Mouse (Mus musculus) stomach, postnatal 0 days (tissue): ENCODE data around the gene Impg1. TPM values are rescaled to one million over a fixed set of nuclear protein-coding genes. Genes with fewer than 3 reads are reported as not detected.
A peak's percentile ranks its signal among the peaks of the same experiment; 100 is the strongest.

ENCODE experiments used
- ATAC-seq: fragments of 200-750 bp; cut with Nextera tagmentation; 2 replicates; pipeline ENCODE4 v1.8.0; 2017; ENCODE audit not compliant: low FRiP score, low TSS enrichment
- DNase-seq: peaks from one replicate; pipeline ENCODE4 v3.0.0-alpha.2; 2016; ENCODE audit warnings: low spot score
- H3K27ac ChIP-seq: fragments of 300-500 bp; sonication (generic); replicated peaks from 2 replicates; pipeline ENCODE4 v1.5.1; 2014; ENCODE audit warnings: mild to moderate bottlenecking, control low read depth
- H3K27me3 ChIP-seq: fragments of 300-500 bp; sonication (generic); 2 replicates; pipeline ENCODE4 v1.6.1; 2014; ENCODE audit warnings: low read length; ENCODE audit not compliant: control insufficient read depth, insufficient read depth
- H3K36me3 ChIP-seq: fragments of 300-500 bp; sonication (generic); 2 replicates; pipeline ENCODE4 v1.6.1; 2014; ENCODE audit warnings: low read length, mixed read lengths; ENCODE audit not compliant: control insufficient read depth, insufficient read depth
- H3K4me1 ChIP-seq: fragments of 300-500 bp; sonication (generic); replicated peaks from 2 replicates; pipeline ENCODE4 v1.6.1; 2014; ENCODE audit warnings: antibody characterized with exemption; ENCODE audit not compliant: control insufficient read depth, insufficient read depth
- H3K4me2 ChIP-seq: fragments of 300-500 bp; sonication (generic); replicated peaks from 2 replicates; pipeline ENCODE4 v1.6.1; 2014; ENCODE audit warnings: low read depth, mild to moderate bottlenecking, control low read depth, moderate library complexity
- H3K4me3 ChIP-seq: fragments of 300-500 bp; sonication (generic); 2 replicates; pipeline ENCODE4 v1.5.1; 2014; ENCODE audit warnings: low read depth, low read length, control low read depth
- H3K9ac ChIP-seq: fragments of 300-500 bp; sonication (generic); 2 replicates; pipeline ENCODE4 v1.6.1; 2014; ENCODE audit warnings: mild to moderate bottlenecking, low read length, control low read depth, mixed read lengths
- H3K9me3 ChIP-seq: fragments of 300-500 bp; sonication (generic); 2 replicates; pipeline ENCODE4 v1.6.1; 2016; ENCODE audit warnings: low read length; ENCODE audit not compliant: control insufficient read depth
- CTCF ChIP-seq: IDR thresholded peaks from 2 replicates; pipeline ENCODE4 v1.5.1; 2016; ENCODE audit warnings: antibody characterized with exemption, low read depth, mild to moderate bottlenecking, moderate library complexity
- EP300 ChIP-seq: optimal IDR thresholded peaks from 2 replicates; pipeline ENCODE3; 2016; ENCODE audit warnings: antibody characterized with exemption
- WGBS: fragments of 180-500 bp; shearing (Covaris S2); extraction: QIAGEN DNeasy Blood & Tissue Kit; methylation state at CpG from one replicate; pipeline ENCODE4 v1.1.7; 2014; 5-methylcytosine and 5-hydroxymethylcytosine counted together
- polyA plus RNA-seq: library from polyadenylated mRNA; unstranded; fragments of >200 nt; fragmentation: Nextera tagmentation; extraction: Ambion mirVana; gene quantifications from 2 replicates; pipeline ENCODE4 v1.2.1, GENCODE M21; 2015

Gene Impg1
- polyA plus RNA-seq, 1 experiment from 2014 or later: 0.59 TPM

DNA sequence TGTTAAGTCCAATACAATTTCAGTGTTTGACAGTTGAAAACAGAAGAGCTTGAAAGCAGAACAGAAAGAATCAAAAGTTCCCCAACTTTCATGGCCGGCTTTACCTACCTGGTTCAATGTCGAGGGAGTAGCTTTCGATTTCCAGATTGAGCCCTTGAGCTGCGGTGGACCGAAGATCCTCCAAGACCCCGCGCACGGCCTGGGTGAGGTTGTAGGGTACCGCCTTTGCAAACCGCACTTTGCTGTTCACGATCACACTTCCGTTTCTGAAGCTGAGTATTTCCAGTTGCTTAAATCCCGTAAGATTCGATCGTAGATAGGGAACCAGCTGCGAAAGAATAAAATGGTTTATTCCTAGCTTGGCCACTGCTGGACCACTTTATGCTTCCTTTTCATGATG, 123.5 kb downstream of the Impg1 start:
- Histone ChIP-seq H3K27ac (no peak overlapping the region), H3K9me3 (no peaks in the 10 kb centered on the region), H3K4me1 (no peaks in the 10 kb centered on the region), H3K36me3 (no peaks in the 10 kb centered on the region), H3K27me3 (no peaks in the 10 kb centered on the region), H3K4me3 (no peak overlapping the region), H3K4me2 (no peak overlapping the region), H3K9ac (no peak overlapping the region)
- no peak for TF ChIP-seq EP300
- no peak for TF ChIP-seq CTCF
- ATAC-seq (no peak), DNase-seq (no peak)
- WGBS: 95% methylated on average over 16 of the region's 16 CpGs

GRCm38 (mm10) chr9:80340927-80341326, 124.4 kb downstream of the Impg1 start:
- no peak overlapping the region for H3K4me2 ChIP-seq
- no peak overlapping the region for H3K4me3 ChIP-seq
- no peak overlapping the region for H3K9ac ChIP-seq
- H3K27me3 ChIP-seq: no peaks in the 10 kb centered on the region
- no peaks in the 10 kb centered on the region for H3K36me3 ChIP-seq
- no peak overlapping the region for H3K27ac ChIP-seq
- H3K9me3 ChIP-seq: no peaks in the 10 kb centered on the region
- ATAC-seq (no peak), DNase-seq (no peak)
- no peak for TF ChIP-seq CTCF
- no peak for TF ChIP-seq EP300
- 63% methylated on average over 1 of the region's 1 CpGs for WGBS
- H3K4me1 ChIP-seq: no peaks in the 10 kb centered on the region

DNA sequence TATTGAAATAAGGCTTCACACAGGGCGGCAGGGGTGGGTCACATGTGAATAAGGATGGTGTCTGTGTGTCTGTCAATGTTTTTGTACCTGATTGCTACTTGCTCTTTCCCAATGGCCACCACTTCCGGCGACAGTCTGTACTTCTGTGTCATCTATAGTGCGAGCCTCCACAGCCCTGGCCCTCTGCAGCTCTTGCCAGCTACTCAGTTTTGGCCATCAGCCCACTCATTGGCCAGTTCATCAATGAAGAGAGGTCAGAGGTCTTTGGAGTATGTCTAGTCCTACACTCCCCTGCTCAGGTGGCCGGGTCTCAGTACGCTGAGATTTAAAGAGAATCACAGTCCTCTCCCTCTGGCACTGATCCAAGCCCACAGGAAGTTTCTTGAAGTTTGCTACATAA, 127.3 kb downstream of the Impg1 start:
- no peaks in the 10 kb centered on the region for H3K27me3 ChIP-seq
- H3K4me2 ChIP-seq: no peak overlapping the region
- DNase-seq: no peak
- no peaks in the 10 kb centered on the region for H3K4me1 ChIP-seq
- H3K9ac ChIP-seq: no peak overlapping the region
- H3K4me3 ChIP-seq: no peak overlapping the region
- H3K36me3 ChIP-seq: no peaks in the 10 kb centered on the region
- H3K27ac ChIP-seq: no peak overlapping the region
- no peaks in the 10 kb centered on the region for H3K9me3 ChIP-seq
- WGBS: 86% methylated on average over 6 of the region's 6 CpGs
- TF ChIP-seq CTCF (no peak), EP300 (no peak)
- ATAC-seq: no peak

- DNase-seq (no peak), ATAC-seq (no peak)
- H3K9ac ChIP-seq: no peak overlapping the region
- TF ChIP-seq EP300: no peak
- TF ChIP-seq CTCF: no peak
- 64% methylated on average over 13 of the region's 13 CpGs for WGBS
- no peaks in the 10 kb centered on the region for H3K4me1 ChIP-seq
- no peaks in the 10 kb centered on the region for H3K27me3 ChIP-seq
- H3K9me3 ChIP-seq: no peaks in the 10 kb centered on the region
- no peak overlapping the region for H3K27ac ChIP-seq
- H3K36me3 ChIP-seq: no peaks in the 10 kb centered on the region
- H3K4me3 ChIP-seq: no peak overlapping the region
- H3K4me2 ChIP-seq: no peak overlapping the region
Measured at GRCm38 (mm10) chr9:80335660-80336357, 129.5 kb downstream of the Impg1 start.

DNA sequence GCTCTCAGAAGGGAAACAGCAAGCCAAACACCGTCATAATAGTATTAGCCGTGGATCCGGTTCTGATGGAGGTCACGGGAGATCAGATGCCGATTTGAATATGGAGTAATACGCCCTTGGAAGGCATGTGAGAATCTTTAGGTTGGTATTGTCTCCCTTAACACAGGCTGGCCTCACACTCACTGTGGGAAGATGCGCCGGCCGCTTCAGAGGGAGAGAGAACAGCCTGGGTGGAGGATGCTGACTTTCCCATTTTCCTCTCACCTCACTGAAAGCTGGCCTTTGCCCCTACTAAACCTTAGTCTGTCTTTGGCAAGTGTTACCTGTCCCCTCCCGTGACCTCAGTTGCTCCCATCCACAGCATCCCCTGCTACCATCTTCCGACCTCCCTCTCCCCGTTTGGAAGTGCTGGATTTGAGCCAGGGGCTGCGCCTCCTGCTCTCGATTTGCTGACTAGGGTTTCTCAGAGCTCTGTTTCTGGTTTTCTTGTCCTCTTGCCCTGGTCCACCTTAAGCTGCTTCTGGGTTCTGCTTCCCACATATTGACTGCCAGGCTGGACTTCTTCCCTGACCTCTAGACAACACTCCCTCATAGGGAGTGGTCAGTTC, 131.2 kb downstream of the Impg1 start:
- DNase-seq (no peak), ATAC-seq (no peak)
- Histone ChIP-seq H3K27ac (no peak overlapping the region), H3K27me3 (no peaks in the 10 kb centered on the region), H3K9ac (no peak overlapping the region), H3K9me3 (no peaks in the 10 kb centered on the region), H3K4me1 (no peaks in the 10 kb centered on the region), H3K36me3 (no peaks in the 10 kb centered on the region), H3K4me2 (peak overlapping the region; percentile 11), H3K4me3 (no peak overlapping the region)
- 52% methylated on average over 14 of the region's 14 CpGs for WGBS
- no peak for TF ChIP-seq CTCF

DNA sequence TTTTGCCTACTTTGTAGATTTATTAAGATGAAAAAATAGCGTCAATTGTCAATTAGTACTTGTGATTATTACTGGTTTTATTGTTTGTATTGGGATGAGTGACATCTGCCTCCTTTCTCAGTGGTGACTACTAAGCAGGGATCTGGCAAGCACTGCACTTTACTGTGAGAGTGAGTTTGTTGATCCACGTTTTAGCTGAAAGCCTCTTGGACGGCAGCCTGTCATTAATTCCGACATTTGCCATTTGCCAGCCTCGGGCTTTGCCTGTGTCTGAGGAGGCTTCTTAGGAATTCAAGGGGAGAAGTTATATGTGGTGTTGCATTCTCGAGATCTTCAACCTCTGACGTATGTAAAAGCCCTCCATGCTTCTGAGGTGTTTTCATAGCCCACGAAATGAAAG, 131.8 kb downstream of the Impg1 start:
- Histone ChIP-seq H3K27ac (no peak overlapping the region), H3K9ac (no peak overlapping the region), H3K4me3 (no peak overlapping the region), H3K9me3 (no peaks in the 10 kb centered on the region), H3K4me1 (no peaks in the 10 kb centered on the region), H3K36me3 (no peaks in the 10 kb centered on the region), H3K4me2 (peak overlapping the region; percentile 11; the same call in 1 of the 2 replicates), H3K27me3 (no peaks in the 10 kb centered on the region)
- WGBS: 32% methylated on average over 8 of the region's 8 CpGs
- DNase-seq: no peak
- ATAC-seq: no peak
- TF ChIP-seq CTCF: no peak
- no peak for TF ChIP-seq EP300
